Mouse (Mus musculus) left cerebral cortex, postnatal 4 days (tissue): ENCODE results near the gene Rab2b. TPM values are rescaled to one million over a fixed set of nuclear protein-coding genes. Genes with fewer than 3 reads are reported as not detected.

ENCODE experiments used
- DNase-seq: peaks from one replicate; pipeline ENCODE4 v3.0.0-alpha.2; 2022
- intact Hi-C: fragments of 180-260 bp; cut with DNase I; formaldehyde crosslinking; loops from one replicate; pipeline ENCODE4 v1.15.1; 2025
- total RNA-seq, 2 experiments: library from RNA; stranded (reverse); gene quantifications; 2 replicates each; pipeline ENCODE4 v1.2.3; 2021

Rab2b gene
- total RNA-seq, 2 experiments from 2014 or later, result 38.3 to 40.8 TPM

- DNase-seq, result no peak
- intact Hi-C loops, result no loop called here
Observed at GRCm38 (mm10) chr14:52279747-52280120, 389 bp upstream of the Rab2b start.

- DNase-seq, result no peak
- intact Hi-C loops, result no loop called here
Observed at GRCm38 (mm10) chr14:52277210-52277609, 2.1 kb downstream of the Rab2b start.

- no peak for DNase-seq
- intact Hi-C loops, result no loop called here
Observed at GRCm38 (mm10) chr14:52272781-52273180, 6.6 kb downstream of the Rab2b start.

GRCm38 (mm10) chr14:52257484-52258213, 21.7 kb downstream of the Rab2b start, which contains the start of gene Chd8:
TSS of gene Chd8 (minus strand) at chr14:52257780.
- intact Hi-C loops, result no loop called here
- DNase-seq, result peak; percentile 98

GRCm38 (mm10) chr14:52256311-52257175, 22.8 kb downstream of the Rab2b start:
- intact Hi-C loops, result no loop called here
- no peak for DNase-seq

GRCm38 (mm10) chr14:52246129-52246528, 33.2 kb downstream of the Rab2b start:
- intact Hi-C loops, result no loop called here
- no peak for DNase-seq

GRCm38 (mm10) chr14:52244690-52245042, 34.7 kb downstream of the Rab2b start:
- intact Hi-C loops, result no loop called here
- no peak for DNase-seq

- peak; percentile 99 for DNase-seq
- intact Hi-C loops, result no loop called here
Observed at GRCm38 (mm10) chr14:52244041-52244689, 35.2 kb downstream of the Rab2b start.

- intact Hi-C loops, result no loop called here
Observed at GRCm38 (mm10) chr14:52236216-52236615, 43.1 kb downstream of the Rab2b start.

GRCm38 (mm10) chr14:52235165-52235564, 44.2 kb downstream of the Rab2b start:
- DNase-seq, result no peak
- intact Hi-C loops, result no loop called here

More at GRCm38 (mm10) chr14:52236216-52236615, 43.1 kb downstream of the Rab2b start:
- no peak for DNase-seq

GRCm38 (mm10) chr14:52232249-52232648, 47.1 kb downstream of the Rab2b start:
- intact Hi-C loops, result no loop called here
- DNase-seq, result no peak

- DNase-seq, result no peak
- intact Hi-C loops, result no loop called here
Observed at GRCm38 (mm10) chr14:52225972-52226371, 53.4 kb downstream of the Rab2b start.

GRCm38 (mm10) chr14:52217261-52217660, 62.1 kb downstream of the Rab2b start:
- intact Hi-C loops, result loop anchor here (10.0 kb wide), 1 partner anchor 142 kb away; no protein-coding TSS in a partner anchor
- no peak for DNase-seq

Other genes with a start within 250 kb of the Rab2b start
- gene Olfr221, start 237.1 kb downstream of the Rab2b start, total RNA-seq, result not detected
- gene Hnrnpc, start 175.5 kb downstream of the Rab2b start, total RNA-seq, result 100 to 1,000 TPM; 220 to 223 TPM
- 1 to 10 TPM; 2.3 to 2.5 TPM for gene Rpgrip1, start 168.8 kb downstream of the Rab2b start, total RNA-seq
- gene Supt16, start 82.1 kb downstream of the Rab2b start, total RNA-seq, result 10 to 100 TPM; 71.3 to 73.2 TPM
- 100 to 1,000 TPM; 142 to 154 TPM for gene Chd8, start 21.8 kb downstream of the Rab2b start, total RNA-seq
- 10 to 100 TPM; 48.0 to 56.4 TPM for gene Tox4, start 399 bp downstream of the Rab2b start, total RNA-seq
- gene Mettl3, start 25.6 kb upstream of the Rab2b start, total RNA-seq, result 10 to 100 TPM; 39.2 to 47.4 TPM
- 10 to 100 TPM; 45.9 to 48.7 TPM for gene Sall2, start 49.2 kb upstream of the Rab2b start, total RNA-seq
- not detected for gene Olfr1513, start 76.9 kb upstream of the Rab2b start, total RNA-seq
- not detected for gene Olfr1512, start 99.6 kb upstream of the Rab2b start, total RNA-seq
- not detected for gene Olfr1511, start 117.8 kb upstream of the Rab2b start, total RNA-seq
- gene Olfr1510, start 134.8 kb upstream of the Rab2b start, total RNA-seq, result not detected
- gene Olfr1509, start 163.4 kb upstream of the Rab2b start, total RNA-seq, result not detected
- not detected for gene Olfr1508, start 187.9 kb upstream of the Rab2b start, total RNA-seq
- not detected for gene Olfr1507, start 216.2 kb upstream of the Rab2b start, total RNA-seq